Mouse (Mus musculus): Measurements from ENCODE around the gene Tbcb.

- TF ChIP-seq CEBPB (IDR thresholded peaks at IDR 0.05; ENCODE audit: low read depth) (no peak), CTCF (IDR thresholded peaks at IDR 0.05; ENCODE audit: control insufficient read depth, insufficient read depth, insufficient read length) (no peak)
Measured at GRCm38 (mm10) chr7:30281522-30281921, 49.5 kb upstream of the Tbcb start.
